9 mouse cellular contexts compared by ENCODE assay signal in the genomic region with DNA sequence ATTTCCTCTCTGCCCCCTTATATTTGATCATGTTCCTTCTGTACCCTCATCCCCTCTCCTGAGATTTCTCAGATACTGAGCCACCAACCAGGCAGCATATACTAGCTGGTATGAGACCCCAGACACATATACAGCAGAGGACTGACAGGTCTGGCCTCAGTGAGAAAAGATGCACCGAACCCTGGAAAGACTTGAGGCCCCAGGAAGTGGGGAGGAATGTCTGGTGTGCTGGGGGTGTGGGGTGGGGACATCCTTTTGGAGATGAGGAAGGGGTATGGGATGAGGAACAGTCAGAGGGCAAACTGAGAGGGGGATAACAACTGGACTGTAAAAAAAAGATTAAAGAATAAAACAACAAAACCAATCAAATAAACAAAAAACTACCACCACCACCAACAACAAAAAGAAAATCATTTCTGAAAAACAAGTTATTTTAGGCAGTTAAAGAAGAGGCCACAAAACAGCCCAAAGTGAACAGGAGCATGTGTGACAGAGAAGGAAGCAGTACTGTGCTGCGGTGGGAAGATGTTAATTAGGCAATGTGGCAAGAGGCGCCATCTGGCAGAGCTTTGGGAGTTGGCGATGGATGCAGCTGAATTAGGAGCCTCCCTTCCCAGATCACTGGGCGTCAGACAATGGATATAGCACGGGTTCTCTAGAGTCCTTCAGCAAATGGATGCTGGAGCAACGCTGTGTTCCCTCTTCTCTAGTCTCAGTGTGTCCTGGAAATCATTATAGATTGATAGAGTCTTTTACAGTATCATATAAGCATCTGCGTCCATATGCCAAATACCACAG. TPM values are rescaled to one million over a fixed set of nuclear protein-coding genes. Genes with fewer than 3 reads are reported as not detected.
DNase-seq lines count a peak whose midpoint lies in the region; ATAC-seq lines count a peak whose summit lies in the region.
"Had no signal": no experiment of that assay in that cellular context is flagged by ENCODE, and none has a peak within 500 bp of the region (broad histone marks: within the 10 kb centered on the region; RNA-seq: fewer than 3 reads in every experiment).

No protein-coding gene starts in this region.

- no peak overlapping the region for H3K9ac ChIP-seq in neural tube, embryonic 12.5 days
- H3K9ac ChIP-seq: embryonic facial prominence, embryonic 12.5 days; lung, embryonic 15.5 days had no signal

- no peaks in the 10 kb centered on the region for H3K4me1 ChIP-seq in neural tube, embryonic 12.5 days

- no peak overlapping the region for H3K4me2 ChIP-seq in neural tube, embryonic 12.5 days (replicated peaks)
- H3K4me2 ChIP-seq: embryonic facial prominence, embryonic 12.5 days; lung, embryonic 15.5 days had no signal

- H3K27ac ChIP-seq in neural tube, embryonic 12.5 days: no peak overlapping the region
- H3K27ac ChIP-seq: embryonic facial prominence, embryonic 12.5 days; lung, embryonic 15.5 days had no signal

- H3K27me3 ChIP-seq in neural tube, embryonic 12.5 days (replicated peaks): no peaks in the 10 kb centered on the region
- H3K27me3 ChIP-seq: embryonic facial prominence, embryonic 12.5 days; lung, embryonic 15.5 days had no signal

- no peaks in the 10 kb centered on the region for H3K36me3 ChIP-seq in neural tube, embryonic 12.5 days
- H3K36me3 ChIP-seq: embryonic facial prominence, embryonic 12.5 days; lung, embryonic 15.5 days had no signal

- no peak overlapping the region for H3K4me3 ChIP-seq in neural tube, embryonic 12.5 days
- H3K4me3 ChIP-seq: embryonic facial prominence, embryonic 12.5 days; lung, embryonic 15.5 days had no signal

- ATAC-seq in neural tube, embryonic 12.5 days (ENCODE audit: low FRiP score, low read depth): peak; percentile 85

- WGBS in neural tube, embryonic 12.5 days: 42% methylated on average over 8 of the region's 8 CpGs

- no peaks in the 10 kb centered on the region for H3K9me3 ChIP-seq in neural tube, embryonic 12.5 days
- H3K9me3 ChIP-seq: embryonic facial prominence, embryonic 12.5 days; lung, embryonic 15.5 days had no signal

- peak; percentile 49 for DNase-seq in embryo, embryonic 10.5 days (ENCODE audit: low spot score)
- peak; percentile 85 to 90 for DNase-seq in frontal cortex, adult 2 months (ENCODE audit: extremely low spot score in 1 of 2, low spot score in 1 of 2)
- DNase-seq in layer of hippocampus, postnatal 25 days (ENCODE audit: extremely low spot score in 1 of 2, low spot score in 1 of 2): peak; percentile 58 to 60
- no peak for DNase-seq in urinary bladder, postnatal 4 days (ENCODE audit: low spot score in 2 of 2)
- no peak for DNase-seq in T-cell, adult 2 months (ENCODE audit: low spot score)
- DNase-seq in cerebellum, adult 18-20 months: no peak

RNA-seq across cellular contexts. Expression of gene Itga8, which starts 9.5 kb away (rescaled TPM):
- 4.0 and 7.5 TPM in 2 replicates for polyA plus RNA-seq in frontal cortex, adult 2 months (2012; rRNA removed)
- total RNA-seq in layer of hippocampus, postnatal 25 days (2021): 10 to 100 TPM; 15.9 to 30.4 TPM
- 3.8 and 4.1 TPM in 2 replicates for polyA plus RNA-seq in neural tube, embryonic 12.5 days (2016; fragmentation: Nextera tagmentation; extraction: Ambion mirVana)

Comparison
In these comparisons a context has a peak if more than half of its experiments do, and no peak if none do; other contexts are left out.
1. DNase-seq: peak in embryo, embryonic 10.5 days (single experiment), frontal cortex, adult 2 months (2 of 2) and layer of hippocampus, postnatal 25 days (2 of 2); none in urinary bladder, postnatal 4 days (0 of 2), T-cell, adult 2 months (single experiment) and cerebellum, adult 18-20 months (0 of 2).